ENCODE assay signal across 10 mouse cellular contexts in the genomic region with DNA sequence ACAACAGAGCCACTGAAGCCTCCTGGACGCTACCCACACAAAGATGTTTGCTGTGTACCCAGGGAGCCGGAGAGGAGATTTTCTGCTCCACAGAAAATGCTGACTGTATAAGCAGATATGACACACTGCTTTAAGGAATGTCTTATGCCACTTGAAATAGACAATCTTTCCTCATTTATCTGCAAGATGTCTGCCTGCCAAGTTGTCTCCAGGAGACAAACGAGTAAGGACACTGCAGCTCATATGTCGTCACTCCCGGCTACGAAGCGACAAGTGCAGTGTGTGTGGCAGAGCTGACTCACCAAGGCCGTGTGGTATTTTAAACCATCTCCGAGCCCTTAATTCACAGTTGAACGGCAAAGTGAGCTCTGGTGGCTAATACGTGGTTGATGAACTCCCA. TPM values are rescaled to one million over a fixed set of nuclear protein-coding genes. Genes with fewer than 3 reads are reported as not detected.
DNase-seq lines count a peak whose midpoint lies in the region; ATAC-seq lines count a peak whose summit lies in the region.
"Had no signal": no experiment of that assay in that cellular context is flagged by ENCODE, and none has a peak within 500 bp of the region (broad histone marks: within the 10 kb centered on the region; RNA-seq: fewer than 3 reads in every experiment).

No protein-coding gene starts in this region.

- ATAC-seq in forebrain, embryonic 14.5 days = no peak
- no peak for ATAC-seq in forebrain, embryonic 12.5 days (ENCODE audit: low FRiP score)
- ATAC-seq in kidney, embryonic 14.5 days (ENCODE audit: low FRiP score, low TSS enrichment) = no peak

- H3K9ac ChIP-seq in forebrain, embryonic 14.5 days (ENCODE audit: low read length) = no peak overlapping the region
- H3K9ac ChIP-seq in forebrain, embryonic 12.5 days = no peak overlapping the region
- H3K9ac ChIP-seq in kidney, embryonic 14.5 days (ENCODE audit: low read depth, low read length) = no peak overlapping the region
- H3K9ac ChIP-seq: limb, embryonic 12.5 days; midbrain, embryonic 12.5 days had no signal

- H3K4me3 ChIP-seq in forebrain, embryonic 14.5 days (ENCODE audit: low read depth, low read length) = no peak overlapping the region
- H3K4me3 ChIP-seq in forebrain, embryonic 12.5 days (replicated peaks) = no peak overlapping the region
- no peak overlapping the region for H3K4me3 ChIP-seq in kidney, embryonic 14.5 days (ENCODE audit: low read length)
- H3K4me3 ChIP-seq: limb, embryonic 12.5 days; midbrain, embryonic 12.5 days had no signal

- H3K27me3 ChIP-seq in forebrain, embryonic 14.5 days (replicated peaks; ENCODE audit: control insufficient read depth, insufficient read depth, low read length) = no peaks in the 10 kb centered on the region
- no peaks in the 10 kb centered on the region for H3K27me3 ChIP-seq in forebrain, embryonic 12.5 days
- H3K27me3 ChIP-seq in kidney, embryonic 14.5 days (ENCODE audit: control insufficient read depth, insufficient read depth, low read length) = no peaks in the 10 kb centered on the region
- H3K27me3 ChIP-seq: limb, embryonic 12.5 days; midbrain, embryonic 12.5 days had no signal

- H3K4me1 ChIP-seq in forebrain, embryonic 14.5 days (ENCODE audit: control insufficient read depth, insufficient read depth, low read length) = 0 out of 2 replicates have a peak, but pooled peaks cover 3% of the 10 kb centered on the region
- H3K4me1 ChIP-seq in forebrain, embryonic 12.5 days = peaks cover 24% of the 10 kb centered on the region
- H3K4me1 ChIP-seq in kidney, embryonic 14.5 days (ENCODE audit: control insufficient read depth, insufficient read depth, low read length) = peaks cover 17% of the 10 kb centered on the region

- H3K4me2 ChIP-seq in forebrain, embryonic 14.5 days (ENCODE audit: low read length) = no peak overlapping the region
- no peak overlapping the region for H3K4me2 ChIP-seq in forebrain, embryonic 12.5 days
- H3K4me2 ChIP-seq in kidney, embryonic 14.5 days (replicated peaks; ENCODE audit: low read depth, low read length) = no peak overlapping the region
- H3K4me2 ChIP-seq: limb, embryonic 12.5 days; midbrain, embryonic 12.5 days had no signal

- H3K9me3 ChIP-seq in forebrain, embryonic 14.5 days (replicated peaks; ENCODE audit: control insufficient read depth, low read length) = no peaks in the 10 kb centered on the region
- no peaks in the 10 kb centered on the region for H3K9me3 ChIP-seq in forebrain, embryonic 12.5 days
- no peaks in the 10 kb centered on the region for H3K9me3 ChIP-seq in kidney, embryonic 14.5 days (ENCODE audit: control insufficient read depth, low read length)
- H3K9me3 ChIP-seq: limb, embryonic 12.5 days; midbrain, embryonic 12.5 days had no signal

- no peak overlapping the region for H3K27ac ChIP-seq in forebrain, embryonic 14.5 days (ENCODE audit: low read depth, low read length)
- no peak overlapping the region for H3K27ac ChIP-seq in forebrain, embryonic 12.5 days
- no peak overlapping the region for H3K27ac ChIP-seq in kidney, embryonic 14.5 days (ENCODE audit: low read depth, low read length)
- H3K27ac ChIP-seq: limb, embryonic 12.5 days; midbrain, embryonic 12.5 days had no signal

- DNase-seq in forebrain, embryonic 14.5 days (ENCODE audit: low spot score) = peak; percentile 16
- peak; percentile 69 for DNase-seq in 3134 (ENCODE audit: extremely low read depth, insufficient read length, low spot score)
- DNase-seq in cerebellum, adult 18-20 months = peak; percentile 60 to 68
- peak; percentile 57 for DNase-seq in layer of hippocampus, adult 9-11 months
- no peak for DNase-seq in kidney, adult 9 months
- DNase-seq in c-Kit-positive CD71-positive TER-119-positive erythroid progenitor cells, embryonic 14.5 days (ENCODE audit: low spot score) = no peak

- 74% methylated on average over 11 of the region's 11 CpGs for WGBS in forebrain, embryonic 14.5 days
- 83% methylated on average over 11 of the region's 11 CpGs for WGBS in forebrain, embryonic 12.5 days
- 54% methylated on average over 11 of the region's 11 CpGs for WGBS in kidney, embryonic 14.5 days

- H3K36me3 ChIP-seq in forebrain, embryonic 14.5 days (ENCODE audit: control insufficient read depth, insufficient read depth, low read length) = no peaks in the 10 kb centered on the region
- H3K36me3 ChIP-seq in forebrain, embryonic 12.5 days (replicated peaks) = no peaks in the 10 kb centered on the region
- H3K36me3 ChIP-seq in kidney, embryonic 14.5 days (ENCODE audit: control insufficient read depth, insufficient read depth, low read length) = no peaks in the 10 kb centered on the region
- H3K36me3 ChIP-seq: limb, embryonic 12.5 days; midbrain, embryonic 12.5 days had no signal

RNA-seq across cellular contexts. Expression of a gene that starts 36.2 kb away (rescaled TPM):
- polyA plus RNA-seq in forebrain, embryonic 14.5 days (2014; fragmentation: Nextera tagmentation; extraction: Ambion mirVana) = 158 and 215 TPM in 2 replicates
- polyA plus RNA-seq in forebrain, embryonic 12.5 days (2016; fragmentation: Nextera tagmentation; extraction: Ambion mirVana) = 166 and 171 TPM in 2 replicates
- polyA plus RNA-seq in kidney, embryonic 14.5 days (2014; fragmentation: Nextera tagmentation; extraction: Ambion mirVana) = 166 and 225 TPM in 2 replicates

Comparison
In these comparisons a context has a peak if more than half of its experiments do, and no peak if none do; other contexts are left out.
1. DNase-seq: peak in forebrain, embryonic 14.5 days (single experiment), 3134 (single experiment), cerebellum, adult 18-20 months (2 of 2) and layer of hippocampus, adult 9-11 months (single experiment); none in kidney, adult 9 months (single experiment) and c-Kit-positive CD71-positive TER-119-positive erythroid progenitor cells, embryonic 14.5 days (single experiment).